ENCODE assay signal across 15 mouse cellular contexts in the genomic region with DNA sequence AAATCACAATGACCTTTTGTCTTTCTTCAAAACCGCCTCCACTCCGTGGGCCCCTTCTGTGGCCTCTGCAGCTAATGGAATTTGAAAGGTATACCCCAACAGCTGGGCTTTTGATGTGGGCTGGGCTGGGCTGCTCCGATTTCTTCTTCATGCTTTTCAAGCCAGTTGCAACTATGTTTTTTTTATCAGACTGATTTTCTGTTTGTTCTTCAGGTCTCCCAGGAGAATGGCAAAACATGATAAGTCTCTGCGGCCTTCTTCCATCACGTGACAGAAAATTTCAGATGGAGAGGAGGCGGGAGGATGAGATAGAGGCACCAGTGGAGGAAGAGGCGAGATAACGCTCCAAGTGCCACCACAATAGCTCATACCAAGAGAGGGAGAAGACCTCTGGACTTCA. TPM values are rescaled to one million over a fixed set of nuclear protein-coding genes. Genes with fewer than 3 reads are reported as not detected.
A peak's percentile ranks its signal among the peaks of the same experiment; 100 is the strongest.
DNase-seq lines count a peak whose midpoint lies in the region; ATAC-seq and TF ChIP-seq lines count a peak whose summit lies in the region.
"Had no signal": no experiment of that assay in that cellular context is flagged by ENCODE, and none has a peak within 500 bp of the region (broad histone marks: within the 10 kb centered on the region; RNA-seq: fewer than 3 reads in every experiment).

No protein-coding gene starts in this region.

- no peak for TF ChIP-seq CTCF in kidney, postnatal 0 days (IDR thresholded peaks at IDR 0.05; ENCODE audit: low read depth)
- no peak for TF ChIP-seq CTCF in liver, postnatal 0 days (IDR thresholded peaks at IDR 0.05; ENCODE audit: low read depth)

- 45% methylated on average over 8 of the region's 8 CpGs for whole genome bisulfite sequencing in kidney, postnatal 0 days
- WGBS in liver, postnatal 0 days (ENCODE audit: insufficient replicate concordance) = 40% methylated on average over 8 of the region's 8 CpGs
- 66% methylated on average over 8 of the region's 8 CpGs for WGBS in forebrain, embryonic 10.5 days

- no peak overlapping the region for H3K9ac ChIP-seq in kidney, postnatal 0 days (ENCODE audit: low read depth, low read length)
- no peak overlapping the region for H3K9ac ChIP-seq in ES-E14 (ENCODE audit: insufficient read depth, low read depth, low read length, poor library complexity, severe bottlenecking)
- H3K9ac ChIP-seq in liver, postnatal 0 days (replicated peaks) = no peak overlapping the region; the same call in 1 of the 2 replicates
- H3K9ac ChIP-seq: forebrain, embryonic 12.5 days; hindbrain, embryonic 12.5 days had no signal

- ATAC-seq in kidney, postnatal 0 days (replicated peaks; ENCODE audit: low FRiP score, low read depth) = no peak
- ATAC-seq in erythroblast, adult 5-6 weeks (replicated peaks; ENCODE audit: low FRiP score, poor library complexity, severe bottlenecking) = 0 out of 2 replicates have a peak, but pooled peaks have one; percentile 26
- ATAC-seq in liver, postnatal 0 days = peak; percentile 51
- ATAC-seq: lung, postnatal 0 days had no signal

- H3K27ac ChIP-seq in kidney, postnatal 0 days = no peak overlapping the region
- no peak overlapping the region for H3K27ac ChIP-seq in ES-E14 (ENCODE audit: insufficient read depth, low read depth, low read length, poor library complexity, severe bottlenecking)
- H3K27ac ChIP-seq in liver, postnatal 0 days (ENCODE audit: low read depth) = peak overlapping the region; percentile 55; the same call in 1 of the 2 replicates
- no peak overlapping the region for H3K27ac ChIP-seq in forebrain, embryonic 10.5 days
- H3K27ac ChIP-seq: forebrain, embryonic 12.5 days; hindbrain, embryonic 12.5 days had no signal

- no peaks in the 10 kb centered on the region for H3K36me3 ChIP-seq in kidney, postnatal 0 days (ENCODE audit: insufficient read depth, low read length)
- H3K36me3 ChIP-seq in ES-E14 (ENCODE audit: control insufficient read depth, insufficient read depth, low read length, poor library complexity, severe bottlenecking) = no peaks in the 10 kb centered on the region
- no peaks in the 10 kb centered on the region for H3K36me3 ChIP-seq in liver, postnatal 0 days (replicated peaks; ENCODE audit: insufficient read depth, low read length)
- H3K36me3 ChIP-seq in forebrain, embryonic 10.5 days (replicated peaks) = no peaks in the 10 kb centered on the region
- H3K36me3 ChIP-seq: forebrain, embryonic 12.5 days; hindbrain, embryonic 12.5 days had no signal

- H3K4me3 ChIP-seq in kidney, postnatal 0 days (replicated peaks; ENCODE audit: low read depth, low read length) = no peak overlapping the region
- H3K4me3 ChIP-seq in ES-E14 (ENCODE audit: insufficient read depth in 1 of 2, low read depth in 1 of 2, low read length in 2 of 2, poor library complexity in 1 of 2, severe bottlenecking in 1 of 2) = no peak overlapping the region
- H3K4me3 ChIP-seq in liver, postnatal 0 days (ENCODE audit: low read depth, low read length) = no peak overlapping the region
- H3K4me3 ChIP-seq in forebrain, embryonic 10.5 days = no peak overlapping the region
- H3K4me3 ChIP-seq: forebrain, embryonic 12.5 days; hindbrain, embryonic 12.5 days had no signal

- H3K4me1 ChIP-seq in kidney, postnatal 0 days (replicated peaks; ENCODE audit: insufficient read depth, low read length) = no peaks in the 10 kb centered on the region
- peaks cover 0 to 3% of the 10 kb centered on the region in 2 experiments; a peak in 1 of 4 replicates for H3K4me1 ChIP-seq in ES-E14 (ENCODE audit: control insufficient read depth in 2 of 2, insufficient read depth in 2 of 2, low read length in 2 of 2, poor library complexity in 1 of 2)
- H3K4me1 ChIP-seq in liver, postnatal 0 days (ENCODE audit: insufficient read depth) = peaks cover 16% of the 10 kb centered on the region
- peaks cover 8% of the 10 kb centered on the region; the same call in 1 of the 2 replicates for H3K4me1 ChIP-seq in forebrain, embryonic 10.5 days
- H3K4me1 ChIP-seq: hindbrain, embryonic 12.5 days had no signal

- peak; percentile 90 for TF ChIP-seq EP300 in liver, postnatal 0 days (IDR thresholded peaks at IDR 0.05; ENCODE audit: low read depth)

- in situ Hi-C loops in ES-E14 (cut with MboI; ENCODE audit: low sequenced_read_pairs in 2 of 2, unreplicated experiment in 2 of 2) = no loop called here

- H3K9me3 ChIP-seq in kidney, postnatal 0 days (replicated peaks; ENCODE audit: low read length) = no peaks in the 10 kb centered on the region
- H3K9me3 ChIP-seq in ES-E14 (ENCODE audit: control insufficient read depth, insufficient read depth, low read depth, low read length) = no peaks in the 10 kb centered on the region
- H3K9me3 ChIP-seq in liver, postnatal 0 days (ENCODE audit: low read length) = no peaks in the 10 kb centered on the region
- H3K9me3 ChIP-seq in forebrain, embryonic 10.5 days = no peaks in the 10 kb centered on the region
- H3K9me3 ChIP-seq: forebrain, embryonic 12.5 days; hindbrain, embryonic 12.5 days had no signal

- H3K27me3 ChIP-seq in kidney, postnatal 0 days (ENCODE audit: insufficient read depth, low read length) = no peaks in the 10 kb centered on the region
- H3K27me3 ChIP-seq in liver, postnatal 0 days (ENCODE audit: insufficient read depth, low read length) = no peaks in the 10 kb centered on the region
- no peaks in the 10 kb centered on the region for H3K27me3 ChIP-seq in forebrain, embryonic 10.5 days (ENCODE audit: poor library complexity, severe bottlenecking)
- H3K27me3 ChIP-seq: forebrain, embryonic 12.5 days; hindbrain, embryonic 12.5 days had no signal

- no peak overlapping the region for H3K4me2 ChIP-seq in kidney, postnatal 0 days (ENCODE audit: low read length)
- peak overlapping the region; percentile 59 for H3K4me2 ChIP-seq in liver, postnatal 0 days (ENCODE audit: low read depth, low read length)
- H3K4me2 ChIP-seq: forebrain, embryonic 12.5 days; hindbrain, embryonic 12.5 days had no signal

- peak; percentile 19 for DNase-seq in kidney, postnatal 0 days (ENCODE audit: low spot score)
- no peak for DNase-seq in kidney, postnatal 4 days
- DNase-seq in ES-E14 (ENCODE audit: low read depth, low spot score) = no peak
- DNase-seq in liver, postnatal 0 days = no peak
- no peak for DNase-seq in forebrain, embryonic 10.5 days (ENCODE audit: extremely low spot score, low spot score)
- no peak for DNase-seq in cerebellum, adult 8-10 months
- DNase-seq in thymus, adult 18-20 months = no peak
- DNase-seq: adrenal gland, postnatal 10 days; cerebellum, adult 9-11 months; gastrocnemius, postnatal 14 days; kidney, postnatal 14 days had no signal

TF ChIP-seq in ES-E14, 5 proteins besides CTCF, POLR2A, EP300 and RAD21:
- TF ChIP-seq ZC3H11A (IDR thresholded peaks at IDR 0.05; ENCODE audit: borderline replicate concordance, low read depth, low read length) = no peak
- 0 out of 2 replicates have a peak, but pooled peaks have one; percentile 32 for TF ChIP-seq ZNF384 (IDR thresholded peaks at IDR 0.05; ENCODE audit: low read depth, low read length)

RNA-seq across cellular contexts. Expression of a gene that starts 37.0 kb away (rescaled TPM):
- polyA plus RNA-seq in kidney, postnatal 0 days (2015; fragmentation: Nextera tagmentation; extraction: Ambion mirVana) = not detected in 2 replicates
- 0.22 and 0.26 TPM in 2 replicates for total RNA-seq in ES-E14 (2012; rRNA removed)
- total RNA-seq in erythroblast, adult 5-6 weeks (2015; ENCODE audit: low replicate concordance) = not detected in 2 replicates
- total RNA-seq in erythroblast, adult 5-6 weeks (2017; ENCODE audit: low replicate concordance) = 0.68 TPM in 1 of 2 replicates, not detected in the other
- 0.08 and 0.19 TPM in 2 replicates for polyA plus RNA-seq in liver, postnatal 0 days (2015; fragmentation: Nextera tagmentation; extraction: Ambion mirVana)
- not detected in 2 replicates for polyA plus RNA-seq in forebrain, embryonic 10.5 days (2016; fragmentation: Nextera tagmentation; extraction: Ambion mirVana)
- total RNA-seq: adrenal gland, postnatal 10 days; gastrocnemius, postnatal 14 days had no signal
- polyA plus RNA-seq: forebrain, embryonic 12.5 days had no signal
